Mouse (Mus musculus) MEL (cell line): Measurements from ENCODE around the gene Hells.

ENCODE experiments used
- CHD2 ChIP-seq: IDR thresholded peaks from 2 replicates; pipeline ENCODE4 v1.6.1; 2011; ENCODE audit warnings: low read length, improper control_type of control experiment
- CTCF ChIP-seq, 3 experiments: IDR thresholded peaks in 2 of 3; conservative IDR thresholded peaks in 1 of 3; 2 replicates each; pipeline ENCODE4 v1.5.1; 2011 to 2012; ENCODE audit warnings: low read length in 3 of 3, low read depth in 2 of 3, mild to moderate bottlenecking in 2 of 3, improper control_type of control experiment in 1 of 3, inconsistent platforms in 1 of 3, mixed read lengths in 1 of 3, moderate library complexity in 1 of 3; ENCODE audit not compliant: control insufficient read depth in 1 of 3, insufficient read depth in 1 of 3, poor library complexity in 1 of 3, severe bottlenecking in 1 of 3
- EP300 ChIP-seq, 2 experiments: IDR thresholded peaks; 2 replicates each; pipeline ENCODE4 v1.6.1; 2011; ENCODE audit warnings: improper control_type of control experiment in 2 of 2, low read length in 2 of 2, low read depth in 1 of 2, mild to moderate bottlenecking in 1 of 2
- GATA1 ChIP-seq: IDR thresholded peaks from 2 replicates; pipeline ENCODE4 v1.6.1; 2011; ENCODE audit warnings: low read depth, low read length, improper control_type of control experiment
- MAZ ChIP-seq: IDR thresholded peaks from 2 replicates; pipeline ENCODE4 v1.6.1; 2012; ENCODE audit warnings: low read depth, mild to moderate bottlenecking, inconsistent platforms, low read length, improper control_type of control experiment
- POLR2A ChIP-seq, 2 experiments: IDR thresholded peaks; 2 replicates each; pipeline ENCODE4 v1.6.1; 2011 to 2012; ENCODE audit warnings: low read length in 2 of 2, mild to moderate bottlenecking in 2 of 2, control low read depth in 1 of 2, improper control_type of control experiment in 1 of 2, low read depth in 1 of 2, moderate library complexity in 1 of 2; ENCODE audit not compliant: control insufficient read depth in 1 of 2, insufficient read depth in 1 of 2, poor library complexity in 1 of 2
- RAD21 ChIP-seq: IDR thresholded peaks from 2 replicates; pipeline ENCODE4 v1.6.1; 2011; ENCODE audit warnings: mild to moderate bottlenecking, low read depth, low read length, improper control_type of control experiment
- TAL1 ChIP-seq: IDR thresholded peaks from 2 replicates; pipeline ENCODE4 v1.6.1; 2012; ENCODE audit warnings: mild to moderate bottlenecking, inconsistent platforms, low read length, moderate library complexity, mixed read lengths
- USF1 ChIP-seq: IDR thresholded peaks from 2 replicates; pipeline ENCODE4 v1.6.1; 2014; ENCODE audit warnings: low read depth, mild to moderate bottlenecking, inconsistent platforms, low read length, improper control_type of control experiment, moderate library complexity
- ZC3H11A ChIP-seq: IDR thresholded peaks from 2 replicates; pipeline ENCODE4 v1.6.1; 2012; ENCODE audit warnings: low read depth, mild to moderate bottlenecking, inconsistent platforms, low read length, improper control_type of control experiment
- ZMIZ1 ChIP-seq: IDR thresholded peaks from 2 replicates; pipeline ENCODE4 v1.6.1; 2012; ENCODE audit warnings: low read depth, mild to moderate bottlenecking, inconsistent platforms, low read length, improper control_type of control experiment, moderate library complexity
- ZNF384 ChIP-seq: IDR thresholded peaks from 2 replicates; pipeline ENCODE4 v1.6.1; 2012; ENCODE audit warnings: low read depth, mild to moderate bottlenecking, inconsistent platforms, low read length, improper control_type of control experiment

- TF ChIP-seq EP300 (IDR thresholded peaks at IDR 0.05; ENCODE audit: low read depth in 1 of 2, low read length in 2 of 2): no peak
- no peak for TF ChIP-seq MAZ
- no peak for TF ChIP-seq CTCF (IDR thresholded peaks at IDR 0.05 in 2 of 3, conservative IDR thresholded peaks at IDR 0.05 in 1 of 3; ENCODE audit: control insufficient read depth in 1 of 3, insufficient read depth in 1 of 3, low read depth in 2 of 3, low read length in 3 of 3, poor library complexity in 1 of 3, severe bottlenecking in 1 of 3)
- no peak for TF ChIP-seq CHD2
- TF ChIP-seq USF1: no peak
- TF ChIP-seq POLR2A (IDR thresholded peaks at IDR 0.05; ENCODE audit: control insufficient read depth in 1 of 2, insufficient read depth in 1 of 2, low read depth in 1 of 2, low read length in 2 of 2, poor library complexity in 1 of 2): no peak
- no peak for TF ChIP-seq ZC3H11A
- TF ChIP-seq RAD21: no peak
- no peak for TF ChIP-seq GATA1
- TF ChIP-seq ZMIZ1: no peak
- no peak for TF ChIP-seq ZNF384
- no peak for TF ChIP-seq TAL1
Observed at GRCm38 (mm10) chr19:38998248-38998647, 67.5 kb downstream of the Hells start.
